Mouse (Mus musculus) testis, postnatal 10 days (tissue): ENCODE results near the gene Atg4d.
"Not testable (repeated sequence)": the region's sequence is repeated elsewhere in the genome, so short reads cannot be mapped to it uniquely, and the experiment has no call there.

Experiments used
- DNase-seq: peaks from one replicate; pipeline ENCODE4 v3.0.0; 2021; ENCODE audit warnings: low spot score

The Atg4d gene

GRCm38 (mm10) chr9:21314367-21315140 lies 49.5 kb downstream of the Atg4d start:
- DNase-seq, result no peak

GRCm38 (mm10) chr9:21315421-21315820 lies 50.3 kb downstream of the Atg4d start:
- DNase-seq, result no peak

- DNase-seq, result no peak
These were observed 51.6 kb downstream of the Atg4d start for GRCm38 (mm10) chr9:21316696-21317095.

GRCm38 (mm10) chr9:21318792-21319191 lies 53.7 kb downstream of the Atg4d start:
- DNase-seq, result no peak

DNA sequence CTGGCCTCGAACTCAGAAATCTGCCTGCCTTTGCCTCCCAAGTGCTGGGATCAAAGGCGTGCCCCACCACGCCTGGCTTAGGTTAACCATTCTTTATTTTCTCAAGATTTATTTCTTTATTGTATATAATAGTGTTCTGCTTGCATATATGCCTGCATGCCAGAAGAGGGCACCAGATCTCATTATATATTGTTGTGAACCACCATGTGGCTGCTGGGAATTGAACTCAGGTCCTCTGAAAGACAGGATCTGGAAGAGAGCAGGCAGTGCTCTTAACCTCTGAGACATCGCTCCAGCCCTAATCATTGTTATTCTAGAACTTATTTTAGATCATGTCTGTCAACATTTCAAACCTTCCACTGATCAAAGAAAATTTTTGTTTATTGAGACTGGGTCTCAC lies 54.4 kb downstream of the Atg4d start:
- DNase-seq, result no peak

- no peak for DNase-seq
These were observed 55.2 kb downstream of the Atg4d start for GRCm38 (mm10) chr9:21320280-21320618.

- peak; percentile 95 for DNase-seq
These were observed 55.8 kb downstream of the Atg4d start, which contains the start of gene Slc44a2 for GRCm38 (mm10) chr9:21320619-21321512. TSS of gene Slc44a2 (plus strand) at chr9:21320698.

GRCm38 (mm10) chr9:21321513-21321835 lies 56.4 kb downstream of the Atg4d start:
- DNase-seq, result peak; percentile 64

DNA sequence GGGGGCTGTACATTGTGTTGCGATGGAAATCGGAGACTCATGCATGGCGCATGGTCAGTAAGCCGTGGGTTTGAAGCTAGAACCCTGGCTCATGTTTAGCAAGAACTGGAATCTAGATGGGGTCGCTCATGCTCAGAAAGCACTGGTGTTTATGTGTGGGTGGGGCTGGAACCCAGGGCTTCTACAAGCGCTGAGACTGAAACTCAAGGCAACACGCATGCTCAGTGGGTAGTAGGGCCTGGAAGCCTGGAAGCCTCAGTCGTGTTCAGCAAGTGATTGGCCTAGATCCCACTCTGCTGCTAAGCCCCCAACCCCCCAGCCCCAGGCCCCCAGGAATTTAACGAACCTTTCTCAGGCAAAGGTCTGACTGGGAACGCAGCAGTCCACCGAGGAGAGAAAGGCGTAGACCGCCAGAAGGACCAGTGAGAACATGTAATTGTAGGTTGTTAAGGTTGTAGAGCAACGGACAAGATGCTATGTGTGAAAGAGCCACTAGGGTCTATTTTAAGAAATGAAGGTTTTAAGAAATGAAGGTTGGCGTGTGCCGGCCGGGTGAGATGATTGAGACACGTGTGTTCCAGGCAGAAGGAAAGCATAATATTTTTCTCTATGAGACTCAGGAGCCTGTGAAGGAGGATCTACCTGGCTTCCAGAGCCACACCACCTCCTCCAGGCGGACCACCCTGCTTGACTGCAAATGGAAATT lies 57.3 kb downstream of the Atg4d start:
- DNase-seq, result no peak

GRCm38 (mm10) chr9:21322917-21323297 lies 57.8 kb downstream of the Atg4d start:
- not testable (repeated sequence) for DNase-seq

DNA sequence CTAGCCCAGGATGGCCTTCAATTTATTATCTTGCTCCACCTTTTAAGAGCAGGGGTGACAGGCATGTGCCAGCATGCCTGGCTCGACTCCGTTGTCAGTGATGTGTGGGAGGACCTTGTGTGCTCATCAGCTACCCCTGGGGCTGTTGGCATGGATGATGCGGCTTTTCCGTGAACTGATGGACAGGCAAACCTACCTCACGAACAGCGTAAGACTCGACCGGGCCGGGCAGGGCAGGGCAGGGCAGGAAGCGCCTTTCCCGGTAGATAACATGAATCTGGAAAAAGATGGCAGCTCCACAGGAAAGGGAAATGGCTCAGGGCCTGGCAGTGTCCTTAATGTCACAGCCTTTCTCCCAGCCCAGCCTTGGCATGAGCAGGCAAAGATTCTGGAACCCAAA lies 59.2 kb downstream of the Atg4d start:
- no peak for DNase-seq
